Mouse (Mus musculus): ENCODE measurements around the gene Gnai2. TPM values are rescaled to one million over a fixed set of nuclear protein-coding genes. Genes with fewer than 3 reads are reported as not detected.

The Gnai2 gene
- total and polyA plus RNA-seq, 2 experiments from 2014 or later = 223 to 287 TPM

DNA sequence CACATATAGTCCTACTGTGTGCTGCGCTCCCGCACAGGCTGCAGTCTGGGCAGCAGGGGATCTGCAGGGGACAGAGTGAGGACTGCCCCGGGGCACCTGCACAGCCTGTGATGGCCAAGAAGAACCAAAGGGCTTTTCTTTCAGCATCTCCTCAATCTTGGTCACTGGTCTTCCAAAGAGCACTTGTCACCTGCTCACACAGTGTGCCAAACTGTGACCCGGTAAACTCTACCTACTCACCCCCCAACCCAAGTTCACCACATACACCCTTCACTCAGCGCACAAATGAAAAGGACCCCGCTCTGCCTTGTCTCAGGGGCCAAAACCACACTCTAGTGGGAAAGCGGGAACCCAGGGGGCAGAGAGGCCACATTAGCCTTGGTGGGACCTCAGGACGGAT is 3.3 kb downstream of the Gnai2 start:
- TF ChIP-seq CTCF (IDR thresholded peaks at IDR 0.05; ENCODE audit: low read depth) = no peak
- Histone ChIP-seq H3K9me3 (ENCODE audit: low read length) (no peaks in the 10 kb centered on the region), H3K4me2 (ENCODE audit: low read depth) (peak overlapping the region; percentile 98), H3K27ac (ENCODE audit: low read depth, low read length) (peak overlapping the region; percentile 90), H3K27me3 (ENCODE audit: insufficient read depth, low read length) (no peaks in the 10 kb centered on the region), H3K4me1 (ENCODE audit: insufficient read depth) (peaks cover 64% of the 10 kb centered on the region), H3K4me3 (ENCODE audit: low read depth, low read length) (no peak overlapping the region), H3K36me3 (ENCODE audit: insufficient read depth) (no peaks in the 10 kb centered on the region), H3K9ac (peak overlapping the region; percentile 61; the same call in 1 of the 2 replicates)
- DNase-seq = no peak
- 55% methylated on average over 8 of the region's 8 CpGs for WGBS
- ATAC-seq = no peak

DNA sequence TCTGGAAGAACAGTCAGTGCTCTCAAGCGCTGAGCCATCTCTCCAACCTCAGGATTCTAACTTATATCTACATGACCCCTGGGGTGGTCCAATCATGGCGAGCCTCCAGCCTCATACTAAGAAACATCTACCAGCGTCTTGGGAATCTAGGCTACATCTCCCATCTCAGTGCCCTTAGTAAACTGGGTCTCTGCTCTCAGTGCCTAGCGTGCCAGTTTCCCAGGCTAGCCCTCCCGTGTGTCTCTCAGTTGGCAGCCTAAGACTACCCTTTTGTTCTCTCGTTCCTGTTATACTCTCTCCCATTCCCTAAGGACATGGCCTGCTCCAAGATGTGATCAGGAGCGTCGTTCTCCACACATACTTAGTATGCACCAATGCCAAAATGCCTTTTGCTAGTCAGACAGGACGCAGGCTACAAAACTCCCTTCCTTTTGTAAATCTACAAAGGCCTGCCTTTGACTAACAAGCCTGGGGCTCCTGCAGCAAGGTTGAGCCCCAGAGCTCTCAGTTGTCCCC is 3.8 kb downstream of the Gnai2 start:
- WGBS = 26% methylated on average over 9 of the region's 9 CpGs
- Histone ChIP-seq H3K9ac (peak overlapping the region; percentile 61; the same call in 1 of the 2 replicates), H3K9me3 (ENCODE audit: low read length) (no peaks in the 10 kb centered on the region), H3K4me3 (ENCODE audit: low read depth, low read length) (no peak overlapping the region), H3K27ac (ENCODE audit: low read depth, low read length) (peak overlapping the region; percentile 90), H3K36me3 (ENCODE audit: insufficient read depth) (no peaks in the 10 kb centered on the region), H3K27me3 (ENCODE audit: insufficient read depth, low read length) (no peaks in the 10 kb centered on the region), H3K4me1 (ENCODE audit: insufficient read depth) (peaks cover 66% of the 10 kb centered on the region), H3K4me2 (ENCODE audit: low read depth) (peak overlapping the region; percentile 98)
- DNase-seq = no peak
- no peak for ATAC-seq
- no peak for TF ChIP-seq CTCF (IDR thresholded peaks at IDR 0.05; ENCODE audit: low read depth)

DNA sequence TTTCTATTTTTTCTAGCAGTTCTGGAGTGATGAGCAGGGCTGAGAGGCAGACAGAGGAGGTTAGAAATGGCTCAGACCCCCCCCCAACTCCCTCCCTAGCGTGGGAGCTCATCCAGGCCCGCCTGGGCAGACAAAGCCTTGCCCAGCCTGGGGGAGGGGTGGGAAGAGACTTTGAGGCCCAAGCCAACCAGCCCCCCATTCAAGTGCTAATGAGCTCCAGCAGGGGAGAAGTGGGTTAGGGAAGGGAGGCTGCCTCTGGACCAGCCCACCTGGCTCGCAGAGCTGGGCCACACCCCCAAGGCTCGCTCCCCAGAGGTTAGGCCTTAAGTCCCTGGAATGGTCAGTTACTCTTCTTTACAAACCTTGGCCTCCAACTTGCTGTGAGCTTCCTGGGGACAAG is 4.6 kb downstream of the Gnai2 start:
- peak; percentile 72 for DNase-seq
- ATAC-seq = peak; percentile 6
- WGBS = 4% methylated on average over 4 of the region's 4 CpGs

DNA sequence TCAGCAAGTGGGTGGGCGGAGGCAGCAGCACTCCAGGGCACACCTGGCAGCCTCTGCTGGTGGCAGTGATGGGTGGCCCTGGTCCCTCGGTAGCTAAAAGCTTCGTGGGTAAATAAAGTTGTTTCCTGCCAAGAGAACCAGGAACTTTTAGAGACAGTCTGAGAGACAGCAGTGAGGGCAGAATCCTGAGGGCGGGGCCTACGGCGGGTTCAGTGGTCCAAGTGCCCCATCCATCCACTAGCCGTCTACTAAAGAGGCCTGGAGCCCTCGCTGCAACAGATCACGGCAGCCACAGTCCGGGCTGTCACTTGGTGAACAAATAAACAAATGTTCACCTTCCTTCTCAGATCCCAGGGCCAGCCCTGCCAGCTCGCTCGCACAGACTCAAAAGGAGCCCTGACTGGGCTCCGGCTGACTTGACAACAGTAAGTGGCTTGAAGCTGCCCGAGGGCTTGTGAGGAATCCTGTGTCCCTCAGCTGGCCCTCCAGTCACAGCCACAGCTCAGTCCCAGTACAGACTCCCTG is 5.2 kb downstream of the Gnai2 start:
- Histone ChIP-seq H3K27me3 (ENCODE audit: insufficient read depth, low read length) (no peaks in the 10 kb centered on the region), H3K4me3 (ENCODE audit: low read depth, low read length) (0 out of 2 replicates have a peak overlapping the region, but pooled peaks have one; percentile 1), H3K36me3 (ENCODE audit: insufficient read depth) (no peaks in the 10 kb centered on the region), H3K9ac (peak overlapping the region; percentile 18; the same call in 1 of the 2 replicates), H3K4me1 (ENCODE audit: insufficient read depth) (peaks cover 60% of the 10 kb centered on the region), H3K27ac (ENCODE audit: low read depth, low read length) (peak overlapping the region; percentile 90), H3K9me3 (ENCODE audit: low read length) (no peaks in the 10 kb centered on the region), H3K4me2 (ENCODE audit: low read depth) (peak overlapping the region; percentile 34)
- peak; percentile 42 for DNase-seq
- 8% methylated on average over 14 of the region's 14 CpGs for WGBS
- TF ChIP-seq CTCF (IDR thresholded peaks at IDR 0.05; ENCODE audit: low read depth) = no peak
- ATAC-seq = peak; percentile 4; the same call in 1 of the 2 replicates

More for the DNA sequence above, 4.6 kb downstream of the Gnai2 start:
- peak overlapping the region; percentile 18; the same call in 1 of the 2 replicates for H3K9ac ChIP-seq
- H3K9me3 ChIP-seq (ENCODE audit: low read length) = no peaks in the 10 kb centered on the region
- H3K27ac ChIP-seq (ENCODE audit: low read depth, low read length) = peak overlapping the region; percentile 90
- no peaks in the 10 kb centered on the region for H3K36me3 ChIP-seq (ENCODE audit: insufficient read depth)
- H3K4me3 ChIP-seq (ENCODE audit: low read depth, low read length) = no peak overlapping the region
- H3K27me3 ChIP-seq (ENCODE audit: insufficient read depth, low read length) = no peaks in the 10 kb centered on the region
- H3K4me1 ChIP-seq (ENCODE audit: insufficient read depth) = peaks cover 63% of the 10 kb centered on the region
- peak overlapping the region; percentile 34 for H3K4me2 ChIP-seq (ENCODE audit: low read depth)
- no peak for TF ChIP-seq CTCF (IDR thresholded peaks at IDR 0.05; ENCODE audit: low read depth)

DNA sequence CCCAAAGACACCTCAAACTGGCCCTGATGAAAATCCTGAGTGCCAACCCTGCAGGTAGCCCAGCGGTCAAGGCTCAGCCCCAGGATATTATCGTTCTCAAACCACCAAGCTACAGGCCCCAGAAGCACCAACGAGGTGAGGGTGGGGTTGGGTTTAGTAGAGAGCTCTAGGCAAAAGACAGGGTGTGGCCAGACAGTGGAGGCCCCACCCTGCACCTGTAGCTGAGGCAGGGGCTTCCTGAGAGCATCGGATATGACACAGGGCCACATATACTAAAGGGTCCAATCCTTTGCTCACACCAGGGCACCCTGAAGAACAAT is 5.8 kb downstream of the Gnai2 start:
- TF ChIP-seq CTCF (IDR thresholded peaks at IDR 0.05; ENCODE audit: low read depth) = no peak
- Histone ChIP-seq H3K9me3 (ENCODE audit: low read length) (no peaks in the 10 kb centered on the region), H3K27ac (ENCODE audit: low read depth, low read length) (peak overlapping the region; percentile 90; the same call in 1 of the 2 replicates), H3K9ac (no peak overlapping the region), H3K4me3 (ENCODE audit: low read depth, low read length) (no peak overlapping the region), H3K36me3 (ENCODE audit: insufficient read depth) (no peaks in the 10 kb centered on the region), H3K4me1 (ENCODE audit: insufficient read depth) (peaks cover 60% of the 10 kb centered on the region), H3K27me3 (ENCODE audit: insufficient read depth, low read length) (no peaks in the 10 kb centered on the region), H3K4me2 (ENCODE audit: low read depth) (peak overlapping the region; percentile 34; the same call in 1 of the 2 replicates)
- DNase-seq (no peak), ATAC-seq (no peak)
- whole genome bisulfite sequencing = 18% methylated on average over 4 of the region's 4 CpGs

DNA sequence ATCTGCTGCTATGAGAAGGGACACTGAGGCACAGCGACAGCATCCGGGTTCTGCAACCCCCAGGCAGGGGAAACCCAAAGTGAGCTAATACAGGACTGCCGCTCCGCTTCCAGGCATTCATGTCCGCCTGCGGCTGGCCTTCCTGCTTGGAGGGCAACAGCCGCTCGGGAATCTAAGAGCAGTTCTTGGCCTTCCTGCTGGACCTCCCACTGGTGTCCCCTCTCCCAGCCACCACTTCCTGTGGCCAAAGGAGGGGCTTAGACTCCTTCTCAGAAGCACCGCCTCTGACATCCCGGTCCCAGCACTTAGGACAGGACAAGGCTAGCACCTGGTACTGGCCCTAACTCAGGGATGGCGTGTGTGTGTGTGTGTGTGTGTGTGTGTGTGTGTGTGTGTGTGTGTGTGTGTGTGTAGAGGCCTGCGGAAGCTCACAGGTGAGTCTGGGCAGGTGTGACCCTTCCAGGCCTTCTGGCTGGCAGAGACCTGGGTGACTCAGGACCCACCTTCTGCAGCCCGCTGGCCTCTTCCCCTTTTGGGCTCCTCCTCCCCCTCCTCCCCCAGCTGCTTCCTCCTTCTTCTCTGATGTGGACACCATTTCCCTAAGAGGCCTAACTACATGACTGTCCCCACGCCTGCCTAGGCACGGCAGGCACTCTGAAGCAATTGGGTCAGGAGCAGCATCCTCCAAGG is 6.3 kb downstream of the Gnai2 start:
- H3K4me2 ChIP-seq (ENCODE audit: low read depth) = peak overlapping the region; percentile 34; the same call in 1 of the 2 replicates
- no peak for DNase-seq
- WGBS = 33% methylated on average over 14 of the region's 15 CpGs
- H3K9me3 ChIP-seq (ENCODE audit: low read length) = no peaks in the 10 kb centered on the region
- peak overlapping the region; percentile 90 for H3K27ac ChIP-seq (ENCODE audit: low read depth, low read length)
- H3K4me3 ChIP-seq (ENCODE audit: low read depth, low read length) = no peak overlapping the region
- no peaks in the 10 kb centered on the region for H3K27me3 ChIP-seq (ENCODE audit: insufficient read depth, low read length)
- H3K36me3 ChIP-seq (ENCODE audit: insufficient read depth) = no peaks in the 10 kb centered on the region
- H3K4me1 ChIP-seq (ENCODE audit: insufficient read depth) = peaks cover 58% of the 10 kb centered on the region
- 0 out of 2 replicates have a peak overlapping the region, but pooled peaks have one; percentile 39 for H3K9ac ChIP-seq
- no peak for ATAC-seq
- TF ChIP-seq CTCF (IDR thresholded peaks at IDR 0.05; ENCODE audit: low read depth) = no peak

Data from forebrain, postnatal 0 days (tissue).